Mouse (Mus musculus) liver, embryonic 11.5 days (tissue): ENCODE data around the gene Gsc2. TPM values are rescaled to one million over a fixed set of nuclear protein-coding genes. Genes with fewer than 3 reads are reported as not detected.

Experiments used
- ATAC-seq: fragments of 200-750 bp; cut with Nextera tagmentation; replicated peaks from 2 replicates; pipeline ENCODE4 v1.8.0; 2017; ENCODE audit warnings: moderate number of reproducible peaks, mild to moderate bottlenecking, moderate TSS enrichment, moderate library complexity; ENCODE audit not compliant: low FRiP score
- DNase-seq: peaks from one replicate; pipeline ENCODE4 v3.0.0-alpha.2; 2017; ENCODE audit warnings: low spot score
- H3K27ac ChIP-seq: fragments of 300-500 bp; sonication (generic); 2 replicates; pipeline ENCODE4 v1.5.1; 2014; ENCODE audit warnings: mild to moderate bottlenecking, low read depth, low read length, control low read depth
- H3K27me3 ChIP-seq: fragments of 300-500 bp; sonication (generic); replicated peaks from 2 replicates; pipeline ENCODE4 v1.6.1; 2014; ENCODE audit warnings: low read length, mixed read lengths; ENCODE audit not compliant: control insufficient read depth, insufficient read depth
- H3K36me3 ChIP-seq: fragments of 300-500 bp; sonication (generic); 2 replicates; pipeline ENCODE4 v1.6.1; 2014; ENCODE audit warnings: mild to moderate bottlenecking, low read length, moderate library complexity, mixed read lengths; ENCODE audit not compliant: control insufficient read depth, insufficient read depth
- H3K4me1 ChIP-seq: fragments of 300-500 bp; sonication (generic); replicated peaks from 2 replicates; pipeline ENCODE4 v1.6.1; 2014; ENCODE audit warnings: low read length, mixed read lengths; ENCODE audit not compliant: control insufficient read depth, insufficient read depth
- H3K4me2 ChIP-seq: fragments of 300-500 bp; sonication (generic); 2 replicates; pipeline ENCODE4 v1.6.1; 2014; ENCODE audit warnings: mild to moderate bottlenecking, control low read depth, moderate library complexity
- H3K4me3 ChIP-seq: fragments of 300-500 bp; sonication (generic); 2 replicates; pipeline ENCODE4 v1.5.1; 2014; ENCODE audit warnings: low read depth, low read length, control low read depth
- H3K9ac ChIP-seq: fragments of 300-500 bp; sonication (generic); 2 replicates; pipeline ENCODE4 v1.6.1; 2014; ENCODE audit warnings: low read depth, low read length, control low read depth
- H3K9me3 ChIP-seq: fragments of 300-500 bp; sonication (generic); 2 replicates; pipeline ENCODE4 v1.6.1; 2016; ENCODE audit warnings: low read length, inconsistent platforms, mixed read lengths; ENCODE audit not compliant: control insufficient read depth
- WGBS: fragments of 180-500 bp; shearing (Covaris S2); extraction: QIAGEN DNeasy Blood & Tissue Kit; methylation state at CpG from one replicate; pipeline ENCODE4 v1.1.7; 2014; 5-methylcytosine and 5-hydroxymethylcytosine counted together
- polyA plus RNA-seq: library from polyadenylated mRNA; unstranded; fragments of >200 nt; fragmentation: Nextera tagmentation; extraction: Ambion mirVana; gene quantifications from 2 replicates; pipeline ENCODE4 v1.2.1, GENCODE M21; 2014

Gsc2 gene
- polyA plus RNA-seq, 1 experiment from 2014 or later: 0.29 TPM

DNA sequence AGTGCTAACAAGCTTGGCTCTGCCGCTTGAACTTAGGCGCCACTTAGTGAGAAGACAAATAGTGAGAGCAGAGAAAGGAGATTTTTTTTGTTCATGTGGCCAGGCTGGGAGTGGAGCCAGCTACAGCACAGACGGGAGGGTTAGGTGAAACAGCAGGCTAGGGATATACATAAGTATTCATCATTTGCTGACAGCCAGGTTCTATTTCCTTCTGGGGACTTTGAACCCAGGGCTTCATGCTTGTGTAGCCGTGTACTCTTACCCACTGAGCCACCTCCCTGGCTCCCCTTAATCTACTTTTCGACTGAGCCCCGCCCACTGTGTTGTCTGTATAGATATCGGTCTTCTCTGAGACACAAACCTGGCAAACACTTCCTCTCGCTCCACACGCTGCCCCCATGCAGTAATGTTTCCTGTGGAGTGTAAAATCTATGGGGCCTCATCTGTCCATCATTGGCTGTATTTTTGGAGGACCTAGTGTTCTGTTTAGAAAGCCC lies 24.4 kb upstream of the Gsc2 start:
- H3K27ac ChIP-seq: peak overlapping the region; percentile 63
- H3K9ac ChIP-seq: no peak overlapping the region; the same call in 1 of the 2 replicates
- H3K4me2 ChIP-seq: peak overlapping the region; percentile 6
- no peak overlapping the region for H3K4me3 ChIP-seq
- peaks cover 16% of the 10 kb centered on the region for H3K4me1 ChIP-seq
- H3K27me3 ChIP-seq: no peaks in the 10 kb centered on the region
- no peaks in the 10 kb centered on the region for H3K36me3 ChIP-seq
- WGBS: 32% methylated on average over 9 of the region's 9 CpGs
- no peaks in the 10 kb centered on the region for H3K9me3 ChIP-seq
- no peak for DNase-seq
- ATAC-seq: peak; percentile 87

DNA sequence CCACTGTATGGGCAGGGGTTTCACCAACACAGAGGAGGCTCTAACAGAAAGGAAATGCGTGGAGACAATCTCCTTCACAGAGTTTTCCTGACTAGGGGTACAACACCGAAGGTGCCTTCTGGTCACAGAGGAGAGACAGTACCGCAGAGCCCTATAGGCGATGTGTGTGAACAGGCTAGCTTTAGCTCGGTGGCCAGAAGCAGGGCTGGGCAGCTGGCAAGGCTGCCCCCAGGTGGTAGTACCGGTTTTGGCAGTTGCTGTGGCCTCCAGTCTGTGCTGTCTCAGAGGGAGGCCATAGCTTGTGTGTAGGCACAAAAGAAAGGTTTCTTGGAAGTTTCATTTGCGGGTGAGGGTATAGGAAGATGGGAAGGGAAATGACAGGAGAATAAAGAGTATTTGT lies 24.0 kb upstream of the Gsc2 start:
- Histone ChIP-seq H3K27me3 (no peaks in the 10 kb centered on the region), H3K9ac (peak overlapping the region; percentile 11), H3K9me3 (no peaks in the 10 kb centered on the region), H3K4me1 (peaks cover 21% of the 10 kb centered on the region), H3K27ac (peak overlapping the region; percentile 63), H3K36me3 (no peaks in the 10 kb centered on the region), H3K4me2 (peak overlapping the region; percentile 6), H3K4me3 (no peak overlapping the region)
- ATAC-seq (peak; percentile 92), DNase-seq (peak; percentile 78)
- WGBS: 6% methylated on average over 7 of the region's 7 CpGs

DNA sequence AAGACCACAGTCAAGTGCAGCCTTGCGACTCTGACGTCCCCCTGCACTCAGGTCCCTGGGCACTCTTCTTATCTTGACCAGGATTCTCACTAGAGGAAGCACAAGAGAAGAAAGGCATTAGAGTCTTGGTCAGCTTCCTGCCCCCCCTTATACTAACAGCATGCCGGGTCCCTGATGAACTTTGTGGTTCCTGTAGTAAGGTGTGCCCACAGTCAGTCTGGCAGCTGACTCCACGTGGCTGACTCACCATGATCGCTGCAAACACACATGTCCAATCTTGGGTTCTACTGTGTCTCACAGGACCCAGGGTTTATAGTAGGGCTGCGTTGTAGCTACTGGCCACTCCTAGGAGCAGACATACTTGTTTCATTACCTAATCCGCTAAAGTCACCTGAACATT lies 23.3 kb upstream of the Gsc2 start:
- DNase-seq: no peak
- H3K36me3 ChIP-seq: no peaks in the 10 kb centered on the region
- no peaks in the 10 kb centered on the region for H3K9me3 ChIP-seq
- H3K4me2 ChIP-seq: peak overlapping the region; percentile 6
- no peaks in the 10 kb centered on the region for H3K27me3 ChIP-seq
- no peak overlapping the region for H3K4me3 ChIP-seq
- no peak overlapping the region; the same call in 1 of the 2 replicates for H3K9ac ChIP-seq
- H3K27ac ChIP-seq: peak overlapping the region; percentile 63
- 42% methylated on average over 7 of the region's 7 CpGs for WGBS
- ATAC-seq: no peak
- H3K4me1 ChIP-seq: peaks cover 22% of the 10 kb centered on the region

DNA sequence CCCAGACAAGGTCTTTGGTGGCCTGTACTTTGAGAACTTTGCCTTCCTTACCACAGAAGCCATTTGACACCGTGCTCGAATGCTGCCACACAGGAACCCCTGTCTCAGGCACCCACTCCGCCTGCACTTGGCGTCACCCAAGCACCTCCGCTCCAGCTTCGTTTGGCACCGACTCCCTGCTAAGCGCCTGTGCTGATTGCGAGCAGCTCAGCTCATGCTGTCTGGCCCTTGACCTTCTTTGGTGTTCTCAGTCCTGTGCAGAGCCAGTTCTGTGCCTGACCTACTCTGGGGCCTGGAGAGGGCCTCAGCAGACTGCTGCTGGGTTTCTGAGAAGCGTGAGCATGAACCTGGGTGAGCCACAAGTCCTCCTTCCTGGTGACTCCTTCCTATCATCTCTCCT lies 21.9 kb upstream of the Gsc2 start:
- ATAC-seq (no peak), DNase-seq (no peak)
- Histone ChIP-seq H3K4me3 (no peak overlapping the region), H3K9ac (no peak overlapping the region), H3K9me3 (no peaks in the 10 kb centered on the region), H3K4me1 (peaks cover 22% of the 10 kb centered on the region), H3K36me3 (no peaks in the 10 kb centered on the region), H3K27me3 (no peaks in the 10 kb centered on the region), H3K27ac (no peak overlapping the region), H3K4me2 (no peak overlapping the region)
- whole genome bisulfite sequencing: 83% methylated on average over 10 of the region's 10 CpGs

DNA sequence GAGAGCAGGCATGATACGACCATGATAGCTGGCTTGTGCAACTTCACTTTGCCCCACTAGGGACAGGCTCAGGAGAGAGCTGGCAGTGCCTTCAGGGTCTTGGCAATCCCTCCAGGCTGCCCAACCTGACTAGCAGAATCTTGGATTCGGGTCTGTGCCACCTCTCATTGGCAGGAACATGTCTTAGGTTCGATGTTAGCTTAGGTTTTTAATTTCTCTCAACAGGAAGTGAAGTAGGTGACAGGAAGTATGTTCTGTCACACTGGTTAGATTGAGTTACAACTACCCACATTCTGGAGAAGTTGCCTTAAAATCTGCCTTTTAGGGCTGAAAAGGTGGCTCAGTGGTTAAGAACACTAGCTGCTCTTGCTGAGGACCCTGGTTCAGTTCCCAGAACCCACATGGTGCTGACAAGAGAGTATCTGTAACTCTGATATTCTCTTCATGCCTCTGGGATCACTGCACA lies 19.6 kb upstream of the Gsc2 start:
- peaks cover 22% of the 10 kb centered on the region for H3K4me1 ChIP-seq
- ATAC-seq: no peak
- 43% methylated on average over 3 of the region's 3 CpGs for WGBS
- H3K4me3 ChIP-seq: no peak overlapping the region
- H3K9ac ChIP-seq: peak overlapping the region; percentile 56
- H3K27me3 ChIP-seq: no peaks in the 10 kb centered on the region
- no peak for DNase-seq
- H3K4me2 ChIP-seq: no peak overlapping the region
- no peaks in the 10 kb centered on the region for H3K36me3 ChIP-seq
- H3K9me3 ChIP-seq: no peaks in the 10 kb centered on the region
- peak overlapping the region; percentile 90 for H3K27ac ChIP-seq

DNA sequence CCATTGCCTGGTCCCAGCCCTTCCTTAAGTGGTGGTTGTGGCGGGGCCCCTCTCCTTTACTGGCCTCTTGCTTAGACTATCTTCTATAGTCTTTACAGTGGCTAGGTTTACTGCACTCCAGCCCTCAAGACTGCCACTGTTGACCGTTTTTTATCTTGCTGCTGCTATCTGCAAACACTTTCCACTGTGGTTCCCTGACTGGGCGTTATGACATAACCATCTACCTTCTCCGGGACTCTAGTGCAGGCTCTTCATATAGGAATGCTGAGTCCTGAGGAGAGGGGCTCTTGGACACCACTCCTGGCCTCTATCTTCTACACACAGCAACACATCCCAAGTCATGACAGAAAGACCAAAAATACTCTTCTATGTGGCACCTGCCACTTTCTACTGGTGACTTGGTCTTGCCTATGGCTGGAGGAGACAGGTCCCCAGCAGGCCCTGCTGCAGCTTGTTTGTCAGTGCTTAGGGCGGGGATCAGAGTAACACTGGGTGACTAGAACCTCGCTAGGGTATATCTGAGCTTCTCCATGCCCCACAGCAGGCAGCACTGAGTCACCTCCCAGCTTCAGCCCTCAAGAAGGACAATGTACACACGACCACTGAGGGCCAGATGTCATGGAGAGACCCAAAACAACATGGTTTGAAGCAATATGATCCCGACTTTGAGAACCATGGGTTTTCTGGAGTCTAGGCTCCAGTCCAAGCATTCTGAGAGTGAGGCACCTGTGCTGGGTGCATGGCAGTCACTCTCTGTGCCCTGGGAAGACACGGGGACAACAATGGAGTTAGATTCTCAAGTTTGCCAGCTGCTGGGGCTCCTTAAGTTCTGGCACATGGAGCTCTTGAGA lies 19.0 kb upstream of the Gsc2 start:
- Histone ChIP-seq H3K4me1 (peaks cover 25% of the 10 kb centered on the region), H3K9me3 (no peaks in the 10 kb centered on the region), H3K27ac (peak overlapping the region; percentile 90), H3K4me2 (peak overlapping the region; percentile 26), H3K9ac (peak overlapping the region; percentile 56), H3K4me3 (no peak overlapping the region), H3K27me3 (no peaks in the 10 kb centered on the region), H3K36me3 (no peaks in the 10 kb centered on the region)
- ATAC-seq (peak; percentile 82), DNase-seq (no peak)
- WGBS: 46% methylated on average over 9 of the region's 9 CpGs

DNA sequence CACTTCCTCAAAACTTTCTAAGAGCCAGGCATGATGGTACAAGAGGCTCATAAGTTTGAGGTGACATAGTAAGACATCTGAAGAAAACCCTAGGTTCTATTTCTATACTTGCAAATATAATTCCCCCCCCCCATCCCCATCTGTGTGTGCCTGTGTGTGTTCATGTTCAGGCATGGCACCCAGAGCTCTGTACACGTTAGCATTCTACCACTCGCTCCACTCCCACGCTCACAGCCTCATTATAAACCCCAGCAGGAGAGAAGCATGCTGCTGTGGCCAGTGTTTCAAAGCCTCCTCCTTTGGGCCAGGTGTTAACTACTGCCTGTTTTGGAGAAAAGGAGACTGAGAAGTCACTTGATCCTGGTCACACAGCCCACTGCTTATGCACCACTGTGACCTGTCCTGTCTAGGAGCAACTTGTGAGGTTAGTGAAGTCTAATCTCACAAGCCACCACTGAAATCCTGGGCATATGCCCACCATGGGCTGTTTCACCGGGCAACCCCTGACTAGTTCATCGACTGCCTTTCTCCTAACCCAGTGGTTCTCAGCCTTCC lies 17.1 kb upstream of the Gsc2 start:
- Histone ChIP-seq H3K36me3 (no peaks in the 10 kb centered on the region), H3K27me3 (no peaks in the 10 kb centered on the region), H3K9me3 (no peaks in the 10 kb centered on the region), H3K9ac (no peak overlapping the region), H3K27ac (no peak overlapping the region), H3K4me1 (peaks cover 16% of the 10 kb centered on the region), H3K4me3 (no peak overlapping the region), H3K4me2 (no peak overlapping the region)
- 73% methylated on average over 5 of the region's 5 CpGs for WGBS
- DNase-seq (no peak), ATAC-seq (no peak)

DNA sequence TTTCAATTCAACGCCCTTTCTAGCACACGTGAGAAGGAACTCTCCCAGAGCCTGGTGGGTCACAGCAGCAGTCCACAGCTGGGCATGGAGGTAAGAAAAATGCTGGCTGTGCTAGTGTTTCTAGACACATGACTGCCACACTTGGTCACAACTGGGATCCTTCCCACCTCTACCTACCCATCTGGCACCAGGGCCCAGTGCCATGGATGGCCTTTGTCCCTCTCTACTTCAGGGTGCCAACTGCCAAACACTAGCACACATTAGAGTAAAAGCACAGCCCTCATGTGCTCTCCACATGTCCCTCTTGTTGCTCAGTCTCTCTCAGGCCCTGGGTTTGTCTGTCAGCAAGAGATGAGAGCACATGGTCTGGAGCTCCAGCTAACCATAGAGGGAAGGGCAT lies 14.8 kb upstream of the Gsc2 start:
- H3K9me3 ChIP-seq: no peaks in the 10 kb centered on the region
- no peaks in the 10 kb centered on the region for H3K27me3 ChIP-seq
- H3K36me3 ChIP-seq: peaks cover 13% of the 10 kb centered on the region
- no peak overlapping the region for H3K4me2 ChIP-seq
- H3K4me1 ChIP-seq: peaks cover 23% of the 10 kb centered on the region
- peak overlapping the region; percentile 88 for H3K9ac ChIP-seq
- no peak for DNase-seq
- no peak overlapping the region for H3K4me3 ChIP-seq
- ATAC-seq: no peak
- WGBS: 73% methylated on average over 2 of the region's 2 CpGs
- H3K27ac ChIP-seq: peak overlapping the region; percentile 98; the same call in 1 of the 2 replicates
